Mouse (Mus musculus): ENCODE measurements around the gene Mettl21c. TPM values are rescaled to one million over a fixed set of nuclear protein-coding genes. Genes with fewer than 3 reads are reported as not detected.

Mettl21c gene
- total RNA-seq, 2 experiments from 2014 or later: 109 to 134 TPM

Other genes starting within 250 kb of the Mettl21c start
- 10 to 100 TPM; 10.2 to 10.4 TPM for gene Uxs1, start 192.2 kb downstream of the Mettl21c start, total RNA-seq (2021)
- 10 to 100 TPM; 33.9 to 36.2 TPM for gene Tpp2, start 86.4 kb downstream of the Mettl21c start, total RNA-seq (2021)
- gene Gm8251, start 41.9 kb upstream of the Mettl21c start, total RNA-seq (2021): not detected
- gene Tex30, start 82.4 kb upstream of the Mettl21c start, total RNA-seq (2021): 1 to 10 TPM; 3.4 to 4.7 TPM
- 1 to 10 TPM; 6.4 to 6.7 TPM for gene Kdelc1, start 98.8 kb upstream of the Mettl21c start, total RNA-seq (2021)
- 1 to 10 TPM; 4.7 to 5.1 TPM for gene Bivm, start 98.9 kb upstream of the Mettl21c start, total RNA-seq (2021)
- gene Ercc5, start 127.7 kb upstream of the Mettl21c start, total RNA-seq (2021): 10 to 100 TPM; 13.5 to 15.7 TPM
- gene Mettl21e, start 198.9 kb upstream of the Mettl21c start, total RNA-seq (2021): 10 to 100 TPM; 15.7 to 19.9 TPM

All from gastrocnemius, postnatal 36 days (tissue).